Mouse (Mus musculus) cerebellum, postnatal 36 days (tissue): ENCODE data around the gene Gad1.
A peak's percentile ranks its signal among the peaks of the same experiment; 100 is the strongest.

Experiments
- DNase-seq, 2 experiments: peaks; one replicate each; pipeline ENCODE4 v3.0.0; 2021 to 2022; ENCODE audit warnings: mixed read lengths in 2 of 2

Gene Gad1

DNA sequence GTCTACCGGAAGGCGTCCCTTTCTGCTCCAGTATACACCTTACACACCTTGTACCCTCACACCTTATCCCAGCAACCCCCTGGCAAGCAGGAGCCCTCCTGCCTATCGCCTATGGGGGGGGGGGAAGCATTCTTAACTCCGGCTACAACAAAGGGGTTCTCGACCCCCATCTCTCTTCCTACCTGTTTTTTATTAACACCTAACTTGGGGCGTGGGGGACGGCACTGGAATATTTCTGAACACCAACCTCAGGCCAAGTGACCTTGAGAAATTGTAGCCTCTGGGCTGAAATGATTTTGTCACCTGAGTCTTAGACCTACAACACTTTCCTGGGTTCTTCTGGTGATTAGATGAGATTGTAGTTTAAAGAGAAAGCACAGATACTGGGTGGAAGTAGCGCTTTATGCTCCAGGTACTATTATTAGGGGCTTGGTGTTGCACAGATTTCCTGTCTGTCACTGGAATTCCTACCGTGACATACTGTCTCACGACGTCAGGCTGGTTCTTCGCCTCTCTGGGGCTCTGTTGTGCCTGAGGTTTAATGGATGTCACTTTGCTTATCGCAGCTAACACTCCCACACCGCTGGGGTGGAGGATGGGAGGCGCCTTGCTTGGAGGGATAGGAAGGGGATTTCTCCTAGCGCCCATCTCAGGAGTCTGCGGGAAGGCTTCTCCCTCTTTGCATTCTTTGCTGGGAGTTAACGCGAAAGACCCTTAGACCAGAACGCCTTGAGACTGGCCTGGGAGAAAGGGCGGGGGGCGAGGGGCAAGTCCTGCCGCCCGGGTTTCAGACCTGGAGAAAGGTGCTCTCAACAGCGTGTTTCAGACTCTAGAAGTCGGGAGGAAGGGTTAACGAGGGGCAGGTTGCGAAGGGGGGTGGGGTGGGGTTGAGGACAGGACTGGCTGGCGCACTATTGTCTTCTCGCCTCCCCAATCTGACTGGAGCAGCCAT lies 13.1 kb downstream of the Gad1 start:
- DNase-seq, result no peak

DNA sequence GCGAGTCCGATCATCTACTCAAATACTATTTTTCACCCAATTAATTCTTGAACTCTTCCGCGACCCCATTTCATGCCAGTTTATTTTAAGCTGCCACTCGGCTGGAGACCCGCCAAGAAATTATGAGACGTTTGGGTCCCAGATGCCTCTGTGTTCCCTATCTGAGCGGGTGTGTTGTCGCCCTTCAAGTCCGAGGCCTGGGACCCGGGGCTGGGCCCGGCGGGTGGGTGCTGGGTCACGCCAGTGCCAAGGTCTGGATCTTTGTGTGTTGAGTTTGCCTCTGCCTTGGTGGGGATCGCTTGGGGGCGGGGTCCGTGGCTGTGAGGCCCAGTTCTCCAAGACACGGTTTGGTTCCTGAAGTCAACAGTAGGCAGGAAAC lies 13.7 kb downstream of the Gad1 start:
- DNase-seq, result no peak

DNA sequence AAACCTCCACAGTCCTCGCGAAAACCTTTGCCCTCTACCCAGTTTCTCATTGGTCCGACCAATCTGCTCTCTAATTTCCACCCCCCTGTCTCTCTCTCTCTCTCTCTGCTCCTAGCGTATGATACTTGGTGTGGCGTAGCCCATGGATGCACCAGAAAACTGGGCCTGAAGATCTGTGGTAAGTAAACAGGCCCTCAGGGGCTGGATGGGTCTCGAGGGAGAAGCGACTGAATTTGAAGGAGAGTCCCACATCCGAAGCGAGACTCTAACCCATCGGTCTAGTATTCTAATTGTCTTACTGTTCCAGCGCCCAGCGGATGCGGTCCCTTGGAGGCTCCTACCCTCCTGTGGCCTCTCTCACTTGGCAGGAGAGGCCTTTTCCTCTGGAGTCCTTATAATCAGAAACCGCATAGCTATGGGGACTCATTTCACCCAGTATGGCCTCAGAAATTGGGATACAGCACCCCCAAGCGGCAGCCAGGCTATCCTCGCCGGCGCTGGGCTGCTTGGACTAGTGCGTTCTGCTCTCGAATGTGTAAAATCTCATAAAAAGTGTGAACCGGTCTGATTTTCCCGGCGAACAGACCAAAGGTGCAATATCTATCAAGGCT lies 14.3 kb downstream of the Gad1 start:
- DNase-seq, result peak; percentile 47 to 48

DNA sequence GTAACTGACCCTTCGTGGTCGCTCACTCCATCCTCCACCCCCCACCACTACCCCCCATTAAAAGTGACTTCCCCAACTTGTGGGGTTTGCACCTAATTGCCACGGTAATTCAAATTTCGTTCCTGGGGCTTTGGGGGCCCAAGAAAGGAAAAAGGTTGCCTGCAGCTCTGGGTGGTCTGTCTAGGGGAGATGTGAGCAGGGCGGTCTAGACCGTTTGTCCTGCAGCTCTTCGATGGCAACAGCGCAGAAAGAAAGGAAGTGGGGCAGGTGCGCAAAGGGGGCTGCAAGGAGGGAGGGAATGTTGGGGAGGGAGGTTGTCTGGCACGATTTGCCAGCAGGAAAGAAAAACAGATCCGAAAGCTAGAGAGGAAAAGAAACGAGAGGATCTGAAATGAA lies 14.8 kb downstream of the Gad1 start:
- DNase-seq, result no peak

DNA sequence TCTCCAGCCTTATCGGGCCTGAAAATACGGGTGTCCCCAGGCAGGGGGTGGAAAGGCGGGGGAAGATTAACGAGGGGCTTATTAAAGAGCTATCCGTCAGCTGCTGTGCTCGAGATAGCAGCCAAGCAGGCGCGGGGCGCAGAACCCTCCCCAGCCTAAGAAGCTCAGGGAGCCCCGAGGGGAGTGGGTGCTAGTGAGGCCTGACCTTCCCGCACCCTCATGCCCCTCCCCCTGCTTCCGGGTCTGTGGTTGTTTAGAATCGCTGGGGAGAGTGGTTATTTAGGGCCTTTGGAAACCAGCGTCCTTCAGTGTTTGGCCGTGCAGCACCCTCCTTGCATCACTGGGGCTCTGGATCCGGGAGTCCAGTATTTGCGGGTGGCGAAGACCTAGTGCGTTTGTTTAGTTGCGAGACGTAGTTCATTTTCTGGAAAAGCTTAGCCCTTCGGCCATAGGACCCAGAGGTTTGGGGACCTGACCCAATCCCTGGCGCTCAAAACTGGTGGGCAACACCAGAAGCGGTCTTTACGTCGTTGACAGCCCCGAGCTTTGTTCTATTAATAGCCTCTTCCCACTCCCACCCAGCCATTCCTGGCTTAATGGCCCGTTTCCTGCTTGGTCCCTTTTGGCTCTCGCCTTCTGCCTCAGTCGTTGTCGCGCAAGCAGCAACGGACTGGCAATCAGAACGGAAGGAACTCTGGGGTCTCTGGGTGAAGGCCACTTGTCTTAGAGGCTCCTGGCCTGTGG lies 15.5 kb downstream of the Gad1 start:
- no peak for DNase-seq

DNA sequence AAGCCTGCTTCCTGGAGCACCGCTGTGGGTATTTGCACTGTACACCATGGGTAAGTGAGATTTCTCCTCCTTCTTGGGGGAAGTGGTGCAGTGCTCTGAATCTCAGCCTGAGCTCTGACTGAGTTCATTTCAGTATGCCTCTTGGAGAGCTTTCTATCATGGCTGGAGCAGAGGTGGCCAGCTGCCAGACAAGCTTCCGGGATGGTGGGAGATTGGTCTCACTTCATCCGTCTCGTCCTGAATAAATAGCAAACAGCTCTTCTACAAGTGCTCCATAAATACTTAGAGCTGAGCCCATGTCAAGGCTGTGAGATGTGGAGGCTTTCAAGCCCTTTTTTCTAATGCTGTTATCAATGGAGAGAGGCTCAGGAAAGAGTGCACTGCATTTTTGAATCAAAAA lies 18.8 kb downstream of the Gad1 start:
- no peak for DNase-seq

DNA sequence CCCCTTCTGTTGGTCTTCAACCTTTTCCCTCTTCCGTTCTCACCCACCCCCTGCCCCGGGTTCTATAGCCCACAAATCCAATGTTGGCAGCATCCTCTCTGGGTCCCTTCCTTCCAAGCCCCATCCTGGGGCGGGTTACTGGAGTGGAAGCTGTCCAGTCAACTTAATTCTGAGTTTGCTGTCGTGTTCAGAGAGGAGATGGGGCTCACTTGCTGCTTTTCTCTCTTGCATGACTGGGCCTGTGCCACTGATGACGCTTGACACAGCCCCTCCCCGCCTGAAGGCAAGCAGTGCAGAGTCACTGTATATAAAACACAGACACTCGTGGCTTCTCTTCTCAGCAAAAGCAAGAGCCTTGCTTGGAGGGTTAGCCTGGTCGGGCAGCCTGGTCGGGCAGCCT lies 19.4 kb downstream of the Gad1 start:
- no peak for DNase-seq

DNA sequence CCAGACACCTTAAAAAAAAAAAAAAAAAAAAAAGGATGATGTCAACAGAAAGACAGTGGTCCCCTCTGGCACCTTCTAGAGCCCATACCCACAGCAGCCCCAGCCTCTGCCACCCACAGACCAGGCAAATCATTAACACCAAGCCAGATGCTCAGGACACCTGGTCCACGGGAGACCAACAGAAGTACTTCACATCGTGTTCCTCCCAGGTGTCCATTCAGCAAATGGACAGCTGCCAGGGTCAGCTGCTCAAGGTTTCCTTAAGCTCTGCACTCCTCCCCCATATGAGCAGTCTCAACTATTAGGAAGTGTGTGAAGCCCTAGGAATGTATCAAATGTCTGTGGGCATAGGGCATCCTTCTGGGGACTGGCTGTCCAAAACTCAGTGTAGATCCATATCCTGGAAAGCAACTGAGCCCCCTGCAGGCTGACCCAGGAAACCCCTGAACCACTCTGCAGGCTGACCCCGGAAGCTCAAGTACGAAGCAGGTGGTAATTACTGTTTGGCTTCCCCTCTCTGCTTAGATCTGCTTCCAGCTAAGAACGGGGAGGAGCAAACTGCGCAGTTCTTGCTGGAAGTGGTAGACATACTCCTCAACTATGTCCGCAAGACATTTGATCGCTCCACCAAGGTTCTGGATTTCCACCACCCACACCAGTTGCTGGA lies 20.8 kb downstream of the Gad1 start:
- no peak for DNase-seq

DNA sequence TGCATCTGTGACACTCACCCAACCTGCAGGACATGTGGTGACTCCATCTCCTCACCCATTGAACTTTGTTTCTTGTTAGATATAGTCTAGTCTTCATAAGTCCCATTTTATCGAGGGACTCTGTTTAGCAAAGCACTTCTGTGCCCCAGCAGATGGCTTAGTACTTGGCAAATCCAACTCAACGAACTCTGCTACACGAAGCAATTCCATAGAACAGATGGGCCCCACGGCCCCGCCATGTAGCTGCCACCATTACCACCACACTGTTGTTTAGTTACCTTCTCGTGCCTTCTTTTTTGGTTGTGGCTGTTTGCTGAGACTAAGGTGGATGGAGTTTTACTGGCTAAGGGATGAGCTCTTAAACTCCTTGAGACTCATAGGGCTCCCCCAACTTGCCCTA lies 35.3 kb downstream of the Gad1 start:
- DNase-seq, result no peak

DNA sequence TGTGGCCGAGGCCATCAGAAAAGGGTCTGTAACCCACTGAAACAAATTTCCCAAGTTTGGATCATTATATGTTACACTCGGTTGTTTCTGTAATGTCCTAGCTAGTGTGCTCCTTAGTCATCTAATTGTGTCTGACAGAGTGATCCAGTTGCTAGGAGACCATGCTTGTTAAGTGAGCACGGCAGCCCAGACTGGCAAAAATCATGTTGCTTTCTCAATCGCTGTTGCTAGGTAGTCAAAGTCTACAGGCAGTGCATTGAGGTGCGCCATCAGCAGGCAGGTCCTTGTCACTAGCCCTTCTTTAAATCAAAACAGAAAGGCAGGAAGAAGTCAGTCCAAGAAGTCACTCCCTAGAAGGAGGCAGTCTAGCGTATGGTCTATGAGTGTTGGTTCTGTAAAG lies 39.6 kb downstream of the Gad1 start:
- no peak for DNase-seq

DNA sequence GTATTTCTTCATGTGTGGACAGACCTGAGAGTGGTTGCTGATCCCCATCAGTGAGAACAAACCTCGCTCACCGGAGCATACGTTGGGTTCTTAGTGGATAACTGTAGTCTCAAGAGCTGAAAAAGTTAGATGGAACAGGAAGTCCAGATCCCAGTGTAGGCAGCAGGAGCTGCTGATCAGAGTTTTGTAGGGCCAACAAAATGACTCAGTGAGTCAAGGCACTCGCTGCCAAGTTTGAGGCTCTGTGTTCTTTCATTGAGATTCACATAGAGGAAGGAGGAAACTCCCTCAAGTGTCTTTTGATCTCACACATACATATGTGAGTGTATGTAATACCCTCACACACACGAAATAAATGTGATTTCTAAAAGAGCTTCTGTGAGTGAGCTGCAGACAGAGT lies 40.8 kb downstream of the Gad1 start:
- DNase-seq, result no peak

DNA sequence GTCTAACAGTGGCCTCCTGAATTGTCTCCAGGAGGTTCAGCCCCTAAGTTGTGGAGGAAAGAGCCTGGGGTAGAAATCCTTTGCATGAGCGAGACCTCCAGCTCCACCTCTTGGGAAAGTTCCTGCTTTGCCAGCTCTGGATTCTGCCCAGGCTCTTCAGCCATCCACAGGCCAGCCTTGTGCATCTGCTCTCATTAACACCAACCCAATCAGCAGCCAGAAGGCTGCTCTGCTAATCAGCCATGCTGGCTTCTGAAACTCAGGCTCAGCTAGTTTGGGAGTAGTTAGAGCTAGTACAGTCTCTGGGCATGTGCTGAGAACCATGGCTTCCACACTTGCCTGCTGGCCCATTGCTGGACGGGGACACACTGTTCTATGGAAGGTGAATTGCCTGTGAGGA lies 43.0 kb downstream of the Gad1 start:
- no peak for DNase-seq

DNA sequence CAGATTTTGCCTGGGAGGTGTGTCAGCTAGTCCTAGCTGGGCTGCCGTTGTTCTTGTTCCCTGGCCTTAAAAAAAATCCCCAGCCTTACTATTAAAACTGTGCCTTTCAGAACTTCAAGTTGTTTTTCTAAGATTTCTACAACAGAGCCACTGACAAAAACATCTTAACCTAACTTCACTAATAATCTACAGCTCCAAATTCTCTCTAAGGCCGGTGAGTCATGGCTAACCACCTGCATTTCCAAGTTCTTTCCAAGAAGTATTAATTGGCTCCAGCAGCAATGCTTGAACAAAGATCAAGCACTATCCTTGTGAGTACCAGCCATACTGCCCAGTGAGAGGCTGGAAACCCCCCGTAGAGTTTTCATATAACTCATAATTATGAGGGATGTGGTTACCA lies 56.9 kb downstream of the Gad1 start:
- DNase-seq, result no peak

DNA sequence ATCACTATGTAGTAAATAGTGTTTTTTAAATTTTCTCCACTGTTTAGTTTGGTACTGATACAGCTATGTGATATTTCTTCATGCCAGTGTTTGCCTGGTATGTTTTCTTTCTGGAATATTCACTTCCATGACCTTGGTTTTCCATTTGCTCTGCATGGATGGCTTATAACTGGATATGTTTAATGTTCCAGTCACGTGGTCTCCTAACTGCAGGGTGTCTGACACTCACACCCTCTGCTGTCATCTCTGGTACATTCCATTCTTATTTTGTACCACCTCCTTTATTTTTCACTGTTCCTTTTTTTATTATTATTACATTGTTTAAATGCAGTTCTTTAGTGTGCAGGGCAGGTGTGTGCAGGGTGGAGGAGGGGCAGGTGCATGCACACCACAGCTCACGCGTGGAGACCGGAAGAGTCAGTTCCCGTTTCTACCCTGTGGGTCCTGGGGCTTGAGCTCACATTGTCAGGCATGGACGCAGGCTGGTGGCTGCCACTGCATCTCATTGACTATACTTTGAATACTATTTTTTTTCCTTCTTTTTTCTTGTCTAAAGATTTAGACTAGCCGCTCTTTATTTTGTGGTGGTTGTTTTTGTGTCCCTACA lies 62.0 kb downstream of the Gad1 start:
- DNase-seq, result no peak

DNA sequence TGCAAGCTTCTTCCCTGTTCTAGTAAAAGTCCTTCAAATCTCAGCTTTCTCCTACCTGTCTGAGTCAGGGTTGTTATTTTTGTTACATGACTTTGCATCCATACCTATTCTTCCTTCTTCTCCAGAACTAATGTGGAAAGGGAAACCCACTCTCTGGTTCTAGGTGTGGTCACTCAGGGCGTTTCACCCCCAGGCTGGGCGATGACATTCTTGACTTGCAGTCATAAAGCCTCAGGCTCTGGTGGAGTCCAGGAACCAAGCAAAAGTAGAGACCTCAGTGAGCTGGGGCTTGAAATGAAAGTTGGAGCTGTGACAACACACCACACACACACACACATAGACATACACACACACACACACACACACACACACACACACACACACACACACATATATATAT lies 63.2 kb downstream of the Gad1 start:
- no peak for DNase-seq

DNA sequence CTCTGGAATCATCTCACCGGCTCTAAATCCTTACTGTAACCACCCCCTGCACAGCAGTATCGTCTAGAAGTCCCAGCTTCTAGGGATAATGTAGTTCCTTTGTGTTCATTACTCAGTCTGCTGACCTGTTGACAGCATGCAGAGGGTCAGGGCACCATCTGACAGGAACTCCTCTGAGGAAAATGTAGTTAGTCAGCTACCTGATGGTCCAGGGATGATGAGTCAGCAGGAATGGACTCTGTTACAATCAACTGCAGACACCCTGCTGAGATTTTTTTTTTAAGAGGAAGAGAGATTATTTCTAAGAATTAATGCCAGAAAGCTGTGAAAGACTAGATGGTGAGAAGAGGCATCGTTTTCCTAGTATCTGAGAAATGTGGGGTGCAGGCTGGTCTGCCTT lies 63.7 kb downstream of the Gad1 start:
- no peak for DNase-seq

DNA sequence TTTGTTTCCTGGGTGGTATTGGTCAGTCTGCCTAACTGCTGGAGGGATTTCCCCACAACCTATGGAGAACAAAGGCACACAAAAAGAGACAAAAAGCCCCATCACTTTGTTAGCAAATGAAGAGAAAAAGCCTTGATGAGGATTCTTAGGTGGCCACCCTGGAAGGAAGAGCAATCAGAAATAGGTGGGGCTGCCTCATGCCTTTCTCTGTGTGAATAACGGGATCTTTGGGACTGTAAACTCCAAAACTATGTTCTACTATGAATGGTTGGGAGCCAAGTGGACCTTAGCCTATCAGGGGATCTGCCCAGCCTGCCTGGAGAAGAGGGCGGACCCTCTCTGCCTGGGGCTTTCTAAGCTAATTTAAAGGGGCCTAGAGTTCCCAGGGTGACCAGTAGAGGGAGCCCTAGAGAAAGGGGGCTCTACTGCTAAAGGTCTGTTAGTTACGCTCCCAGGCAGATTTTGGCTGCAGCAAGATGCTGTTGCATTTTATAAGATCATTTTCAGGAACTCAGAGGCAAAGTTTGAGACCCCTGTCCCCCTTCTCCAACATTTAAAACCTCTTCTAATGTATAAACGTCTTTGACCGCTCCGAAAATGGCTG lies 66.5 kb downstream of the Gad1 start:
- DNase-seq, result no peak

DNA sequence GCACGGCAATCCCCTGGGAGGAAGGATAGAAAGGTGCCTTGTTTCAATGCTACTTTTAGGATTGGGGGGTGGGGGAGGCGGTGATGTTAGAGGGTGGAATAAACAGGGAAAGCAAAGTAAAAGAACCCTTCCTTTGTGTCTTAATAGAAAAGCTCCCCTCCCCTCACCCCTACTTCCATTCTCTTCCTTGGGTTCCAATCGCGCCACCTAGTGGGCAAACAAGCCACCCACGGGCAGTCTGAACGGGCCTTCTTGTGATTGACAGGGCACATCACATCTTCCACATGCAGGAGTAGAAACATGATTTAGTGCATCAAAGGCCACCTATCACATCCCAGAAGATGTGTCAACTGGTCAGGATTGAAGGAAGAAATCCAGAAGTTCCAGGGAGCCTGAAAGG lies 67.4 kb downstream of the Gad1 start:
- DNase-seq, result peak; percentile 14 to 29

DNA sequence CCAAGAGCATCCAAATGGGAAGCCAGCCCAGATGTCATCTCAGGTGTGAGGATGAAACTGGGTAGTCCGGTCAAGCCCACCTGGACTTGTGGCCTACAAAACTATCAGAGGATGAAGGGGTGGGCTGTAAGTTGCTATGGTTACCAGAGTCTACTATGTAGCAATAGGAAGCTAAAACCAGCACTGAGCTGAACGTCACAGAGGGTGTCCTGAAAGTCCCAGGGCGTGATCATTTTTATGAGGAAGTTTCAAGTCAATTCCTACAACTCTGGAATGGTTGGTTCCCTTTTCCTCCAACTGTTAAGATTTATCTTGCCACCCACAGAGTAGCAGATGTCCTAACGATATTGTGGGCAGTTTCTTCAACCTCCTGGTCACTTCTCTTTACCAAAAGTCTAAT lies 69.4 kb downstream of the Gad1 start:
- DNase-seq, result no peak

DNA sequence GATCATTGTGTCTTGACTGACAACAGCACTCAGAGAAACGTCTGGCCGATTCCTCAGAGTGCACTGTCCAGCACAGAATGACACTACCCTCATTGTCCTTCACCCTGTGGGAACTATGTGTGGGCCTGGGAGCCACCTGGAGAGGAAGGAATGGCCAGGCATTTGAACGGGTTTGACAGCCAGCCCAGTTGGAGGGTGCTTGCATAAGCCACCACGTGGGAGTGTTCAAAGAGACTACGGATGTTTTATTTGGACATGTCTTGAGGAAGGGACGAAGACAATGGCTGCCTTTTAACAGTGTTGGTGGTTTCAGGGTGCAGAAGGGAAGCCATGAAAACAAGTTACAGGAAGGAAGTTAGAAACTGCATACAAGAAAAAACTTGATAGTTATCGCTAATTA lies 72.9 kb downstream of the Gad1 start:
- DNase-seq, result no peak

DNA sequence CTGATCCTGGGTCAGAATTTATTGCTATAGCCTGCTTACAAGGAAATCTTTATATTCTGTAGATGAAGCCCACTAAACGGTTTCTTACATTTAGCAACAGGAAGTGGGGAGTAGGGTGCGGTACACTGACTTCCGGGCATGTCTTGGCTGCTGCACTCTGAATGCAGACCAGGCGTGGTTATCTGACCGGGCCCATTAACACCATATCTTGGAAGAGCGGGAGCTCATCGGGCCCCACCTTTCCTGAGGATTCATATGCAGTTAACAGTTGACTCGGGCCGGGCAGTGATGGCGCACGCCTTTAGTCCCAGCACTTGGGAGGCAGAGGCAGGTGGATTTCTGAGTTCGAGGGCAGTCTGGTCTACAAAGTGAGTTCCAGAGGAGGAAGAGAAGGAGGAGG lies 75.5 kb downstream of the Gad1 start:
- DNase-seq, result no peak

DNA sequence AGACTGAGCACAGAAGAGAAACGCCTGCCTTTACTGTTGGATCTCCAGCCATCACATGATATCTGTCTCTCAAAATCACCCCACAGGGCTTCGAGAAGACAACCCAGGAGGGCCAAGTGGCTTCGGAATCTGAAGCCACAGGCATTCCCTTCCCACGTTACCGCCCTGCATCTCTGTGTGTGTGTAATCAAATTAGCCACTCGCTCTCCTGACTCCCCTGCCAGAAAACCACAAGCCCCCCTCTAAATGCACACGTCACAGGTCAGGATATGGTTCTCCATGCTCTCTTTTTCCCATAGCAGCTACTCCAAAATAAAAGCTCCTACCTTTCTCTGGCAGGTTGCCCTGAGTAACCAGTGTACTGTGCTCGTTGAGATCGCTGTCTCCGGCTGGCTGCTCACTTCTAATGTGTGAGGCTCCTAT lies 76.5 kb downstream of the Gad1 start:
- peak in 1 of 2 experiments; percentile 3 for DNase-seq
